Mouse (Mus musculus) T-helper 2 cell (primary cell): ENCODE data around the gene Elf1.
"Not testable (repeated sequence)": the region's sequence is repeated elsewhere in the genome, so short reads cannot be mapped to it uniquely, and the experiment has no call there.

Source experiments
- in situ Hi-C: fragments of 300-600 bp; cut with MboI, MseI; formaldehyde crosslinking; loops from one replicate; pipeline ENCODE4 v1.15.1; 2025; ENCODE audit warnings: high pct_unique_total_duplicates

Elf1 gene

GRCm38 (mm10) chr14:79480624-79481338 lies at the start of gene Elf1:
Gene Elf1 (plus strand): TSS chr14:79481194.
- in situ Hi-C loops, result loop anchor here (5.0 kb wide), 1 partner anchor 62 kb away; no protein-coding TSS in a partner anchor

- in situ Hi-C loops, result no loop called here
Observed at GRCm38 (mm10) chr14:79434068-79434467, 46.9 kb upstream of the Elf1 start.

- in situ Hi-C loops, result no loop called here
Observed at GRCm38 (mm10) chr14:79440655-79441054, 40.3 kb upstream of the Elf1 start.

- in situ Hi-C loops, result no loop called here
Observed at GRCm38 (mm10) chr14:79441441-79441840, 39.6 kb upstream of the Elf1 start.

- in situ Hi-C loops, result no loop called here
Observed at GRCm38 (mm10) chr14:79444601-79445000, 36.4 kb upstream of the Elf1 start.

GRCm38 (mm10) chr14:79445055-79445620 lies 35.9 kb upstream of the Elf1 start:
- in situ Hi-C loops, result no loop called here

GRCm38 (mm10) chr14:79451681-79452590 lies 29.1 kb upstream of the Elf1 start, which contains the start of gene Kbtbd6:
Gene Kbtbd6 (plus strand): TSS chr14:79451835.
- in situ Hi-C loops, result not testable (repeated sequence)

- in situ Hi-C loops, result not testable (repeated sequence)
Observed at GRCm38 (mm10) chr14:79452591-79452934, 28.4 kb upstream of the Elf1 start.

- in situ Hi-C loops, result loop anchor here (5.0 kb wide), 1 partner anchor 103 kb away; no protein-coding TSS in a partner anchor
Observed at GRCm38 (mm10) chr14:79460401-79460800, 20.6 kb upstream of the Elf1 start.

GRCm38 (mm10) chr14:79460988-79461387 lies 20.0 kb upstream of the Elf1 start:
- in situ Hi-C loops, result loop anchor here (5.0 kb wide), 1 partner anchor 104 kb away; no protein-coding TSS in a partner anchor

- in situ Hi-C loops, result no loop called here
Observed at GRCm38 (mm10) chr14:79465623-79466022, 15.4 kb upstream of the Elf1 start.

GRCm38 (mm10) chr14:79467621-79468020 lies 13.4 kb upstream of the Elf1 start:
- in situ Hi-C loops, result no loop called here

GRCm38 (mm10) chr14:79473384-79473783 lies 7.6 kb upstream of the Elf1 start:
- in situ Hi-C loops, result no loop called here

- in situ Hi-C loops, result loop anchor here (5.0 kb wide), 1 partner anchor 61 kb away; no protein-coding TSS in a partner anchor
Observed at GRCm38 (mm10) chr14:79481339-79482151, 551 bp downstream of the Elf1 start, which contains the start of gene Wbp4. Gene Wbp4 (minus strand): TSS chr14:79481520.

- in situ Hi-C loops, result loop anchor here (5.0 kb wide), 1 partner anchor 60 kb away; no protein-coding TSS in a partner anchor
Observed at GRCm38 (mm10) chr14:79482251-79482661, 1.3 kb downstream of the Elf1 start.

GRCm38 (mm10) chr14:79482747-79483355 lies 1.9 kb downstream of the Elf1 start:
- in situ Hi-C loops, result loop anchor here (5.0 kb wide), 1 partner anchor 59 kb away; no protein-coding TSS in a partner anchor

GRCm38 (mm10) chr14:79483611-79484120 lies 2.7 kb downstream of the Elf1 start:
- in situ Hi-C loops, result loop anchor here (5.0 kb wide), 1 partner anchor 59 kb away; no protein-coding TSS in a partner anchor

- in situ Hi-C loops, result no loop called here
Observed at GRCm38 (mm10) chr14:79486617-79486992, 5.6 kb downstream of the Elf1 start.

- in situ Hi-C loops, result no loop called here
Observed at GRCm38 (mm10) chr14:79486993-79487731, 6.2 kb downstream of the Elf1 start.
